Mouse (Mus musculus) gastrocnemius, postnatal 14 days (tissue): ENCODE measurements at regions not wholly inside any gene's neighbourhood (a gene's known extent, or its start where the extent isn't known, plus 50 kb on each side); places are given as distances from the start of the nearest gene placed in this dataset.

Source experiments
- DNase-seq: peaks from one replicate; pipeline ENCODE4 v3.0.0; 2021; ENCODE audit warnings: mixed read lengths
- intact Hi-C: fragments of 180-260 bp; cut with DNase I; formaldehyde crosslinking; loops from one replicate; pipeline ENCODE4 v1.15.1; 2025; ENCODE audit warnings: low total_unique reads

DNA sequence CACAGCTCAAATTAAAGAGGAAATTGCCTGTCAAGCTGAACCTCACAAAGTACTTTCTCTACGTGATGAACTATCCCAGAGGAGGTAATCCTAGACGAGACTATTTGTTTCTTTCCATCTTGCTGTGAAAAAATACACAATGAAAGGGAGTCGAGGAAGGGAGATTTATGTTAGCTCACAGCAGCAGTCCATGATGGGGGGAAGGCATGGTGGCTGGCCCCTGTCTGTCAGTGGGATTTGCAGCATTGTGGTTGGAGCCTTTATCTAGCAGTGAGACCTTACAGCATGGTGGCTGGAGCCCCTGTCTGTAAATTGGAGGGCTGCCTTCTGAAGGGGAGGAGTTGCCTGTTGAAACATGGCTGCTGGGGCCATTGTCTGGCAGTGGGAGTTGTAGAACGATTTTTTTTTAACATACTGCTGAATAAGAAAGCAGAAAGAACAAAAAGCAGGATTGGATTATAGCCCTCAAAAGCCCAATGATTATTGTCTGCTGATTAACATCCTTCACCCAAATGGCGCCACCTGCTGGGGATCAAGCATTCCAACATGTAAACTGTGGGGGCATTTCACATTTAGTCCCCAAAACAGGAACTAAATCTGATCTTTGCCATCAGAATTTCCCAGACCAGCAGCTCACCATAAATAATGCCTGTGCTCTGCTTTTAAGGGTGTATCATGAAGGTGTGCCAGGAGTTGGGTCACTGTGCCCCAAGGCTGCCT, 54.0 kb upstream of the Ripor2 start:
- intact Hi-C loops: loop anchor here (10.0 kb wide), 1 partner anchor 87 kb away; no protein-coding TSS in a partner anchor
- no peak for DNase-seq
